Mouse (Mus musculus) adrenal gland, postnatal 36 days (tissue): ENCODE results near the gene Fblim1. TPM values are rescaled to one million over a fixed set of nuclear protein-coding genes. Genes with fewer than 3 reads are reported as not detected.
A peak's percentile ranks its signal among the peaks of the same experiment; 100 is the strongest.
"Not testable (repeated sequence)": the region's sequence is repeated elsewhere in the genome, so short reads cannot be mapped to it uniquely, and the experiment has no call there.

ENCODE experiments used
- DNase-seq, 2 experiments: peaks; one replicate each; pipeline ENCODE4 v3.0.0; 2021; ENCODE audit warnings: mixed read lengths in 1 of 2
- total RNA-seq, 2 experiments: library from RNA; stranded (reverse); gene quantifications; 2 replicates each; pipeline ENCODE4 v1.2.3; 2021

Fblim1 gene
- total RNA-seq, 2 experiments from 2014 or later, result 9.5 to 12.9 TPM

- not testable (repeated sequence) for DNase-seq
These were observed 38.7 kb downstream of the Fblim1 start for GRCm38 (mm10) chr4:141567174-141567573.

- no peak for DNase-seq
These were observed 39.7 kb downstream of the Fblim1 start for GRCm38 (mm10) chr4:141566187-141566586.

- DNase-seq, result peak; percentile 69 to 70
These were observed 40.6 kb downstream of the Fblim1 start for GRCm38 (mm10) chr4:141565325-141565724.

GRCm38 (mm10) chr4:141564660-141565059 is 41.2 kb downstream of the Fblim1 start:
- DNase-seq, result no peak

GRCm38 (mm10) chr4:141564209-141564608 is 41.7 kb downstream of the Fblim1 start:
- no peak for DNase-seq

- DNase-seq, result no peak
These were observed 43.6 kb downstream of the Fblim1 start for GRCm38 (mm10) chr4:141562281-141562680.

- not testable (repeated sequence) for DNase-seq
These were observed 44.5 kb downstream of the Fblim1 start for GRCm38 (mm10) chr4:141561331-141561919.

GRCm38 (mm10) chr4:141559898-141560263 is 46.0 kb downstream of the Fblim1 start:
- peak; percentile 86 to 92 for DNase-seq

GRCm38 (mm10) chr4:141559131-141559897 is 46.6 kb downstream of the Fblim1 start:
- peak; percentile 73 to 82 for DNase-seq

- peak in 1 of 2 experiments; percentile 21 for DNase-seq
These were observed 47.2 kb downstream of the Fblim1 start for GRCm38 (mm10) chr4:141558658-141559057.

- DNase-seq, result not testable (repeated sequence)
These were observed 49.7 kb downstream of the Fblim1 start for GRCm38 (mm10) chr4:141556163-141556562.

GRCm38 (mm10) chr4:141554255-141554865 is 51.5 kb downstream of the Fblim1 start:
- DNase-seq, result not testable (repeated sequence)

- DNase-seq, result no peak
These were observed 53.4 kb downstream of the Fblim1 start for GRCm38 (mm10) chr4:141552484-141552883.

- DNase-seq, result no peak
These were observed 58.6 kb downstream of the Fblim1 start for GRCm38 (mm10) chr4:141547299-141547698.

- DNase-seq, result peak; percentile 90 to 92
These were observed 59.3 kb downstream of the Fblim1 start for GRCm38 (mm10) chr4:141546334-141547200.

GRCm38 (mm10) chr4:141545743-141546333 is 60.1 kb downstream of the Fblim1 start:
- DNase-seq, result peak; percentile 99 to 100

GRCm38 (mm10) chr4:141545071-141545742 is 60.7 kb downstream of the Fblim1 start:
- peak; percentile 83 to 89 for DNase-seq

- no peak for DNase-seq
These were observed 61.4 kb downstream of the Fblim1 start for GRCm38 (mm10) chr4:141544536-141544935.

- DNase-seq, result no peak
These were observed 62.3 kb downstream of the Fblim1 start for GRCm38 (mm10) chr4:141543593-141543992.

- DNase-seq, result no peak
These were observed 64.0 kb downstream of the Fblim1 start for GRCm38 (mm10) chr4:141541851-141542250.

- no peak for DNase-seq
These were observed 65.1 kb downstream of the Fblim1 start for GRCm38 (mm10) chr4:141540844-141541243.
